Mouse (Mus musculus) gonadal fat pad, adult 2 months (tissue): ENCODE measurements around the gene Ptprn2. TPM values are rescaled to one million over a fixed set of nuclear protein-coding genes. Genes with fewer than 3 reads are reported as not detected.

Source experiments
- DNase-seq: peaks from one replicate; pipeline ENCODE4 v3.0.0-alpha.2; 2012; ENCODE audit warnings: low read depth
- polyA plus RNA-seq: library from polyadenylated mRNA; depleted of rRNA; stranded (reverse); fragments of >200 nt; gene quantifications from 2 replicates; pipeline ENCODE4 v1.2.3, GENCODE M21; 2012

Gene Ptprn2
- polyA plus RNA-seq, 1 experiment: 1.7 TPM

- no peak for DNase-seq
Measured at GRCm38 (mm10) chr12:117127485-117127884, 642.0 kb downstream of the Ptprn2 start.

GRCm38 (mm10) chr12:117132095-117132494 is 646.6 kb downstream of the Ptprn2 start:
- no peak for DNase-seq

GRCm38 (mm10) chr12:117135205-117135604 is 649.7 kb downstream of the Ptprn2 start:
- DNase-seq: no peak

- DNase-seq: no peak
Measured at GRCm38 (mm10) chr12:117136472-117137010, 651.0 kb downstream of the Ptprn2 start.

- DNase-seq: no peak
Measured at GRCm38 (mm10) chr12:117140901-117141300, 655.4 kb downstream of the Ptprn2 start.

GRCm38 (mm10) chr12:117141394-117141793 is 655.9 kb downstream of the Ptprn2 start:
- DNase-seq: no peak

GRCm38 (mm10) chr12:117149176-117149575 is 663.7 kb downstream of the Ptprn2 start:
- DNase-seq: no peak

GRCm38 (mm10) chr12:117150611-117151395 is 665.3 kb downstream of the Ptprn2 start:
- DNase-seq: no peak

- no peak for DNase-seq
Measured at GRCm38 (mm10) chr12:117151611-117152010, 666.1 kb downstream of the Ptprn2 start.

- DNase-seq: no peak
Measured at GRCm38 (mm10) chr12:117152366-117153165, 667.0 kb downstream of the Ptprn2 start.

- DNase-seq: no peak
Measured at GRCm38 (mm10) chr12:117153166-117153480, 667.6 kb downstream of the Ptprn2 start.

GRCm38 (mm10) chr12:117153671-117154355 is 668.3 kb downstream of the Ptprn2 start:
- DNase-seq: no peak

GRCm38 (mm10) chr12:117154356-117155243 is 669.1 kb downstream of the Ptprn2 start:
- DNase-seq: no peak

- DNase-seq: no peak
Measured at GRCm38 (mm10) chr12:117155307-117156220, 670.0 kb downstream of the Ptprn2 start.

- no peak for DNase-seq
Measured at GRCm38 (mm10) chr12:117156256-117156655, 670.7 kb downstream of the Ptprn2 start.

GRCm38 (mm10) chr12:117156786-117157185 is 671.3 kb downstream of the Ptprn2 start:
- DNase-seq: no peak

- DNase-seq: no peak
Measured at GRCm38 (mm10) chr12:117157249-117157648, 671.7 kb downstream of the Ptprn2 start.

- DNase-seq: no peak
Measured at GRCm38 (mm10) chr12:117157660-117158386, 672.3 kb downstream of the Ptprn2 start.

GRCm38 (mm10) chr12:117158950-117159668 is 673.6 kb downstream of the Ptprn2 start:
- no peak for DNase-seq
